ENCODE assay signal across 28 mouse cellular contexts in genomic region chr19:45155141-45155790, GRCm38 (mm10). TPM values are rescaled to one million over a fixed set of nuclear protein-coding genes. Genes with fewer than 3 reads are reported as not detected.
DNase-seq lines count a peak whose midpoint lies in the region; ATAC-seq lines count a peak whose summit lies in the region.
"Had no signal": no experiment of that assay in that cellular context is flagged by ENCODE, and none has a peak within 500 bp of the region (broad histone marks: within the 10 kb centered on the region; RNA-seq: fewer than 3 reads in every experiment).

No protein-coding gene starts in this region.

- peaks cover 5% of the 10 kb centered on the region; the same call in 1 of the 2 replicates for H3K4me1 ChIP-seq in hindbrain, embryonic 11.5 days (replicated peaks; ENCODE audit: control insufficient read depth, insufficient read depth, low read length)
- H3K4me1 ChIP-seq in hindbrain, embryonic 14.5 days (replicated peaks; ENCODE audit: control insufficient read depth, insufficient read depth, low read length): peaks cover 4% of the 10 kb centered on the region; the same call in 1 of the 2 replicates
- peaks cover 13% of the 10 kb centered on the region for H3K4me1 ChIP-seq in neural tube, embryonic 15.5 days
- H3K4me1 ChIP-seq in stomach, embryonic 15.5 days: peaks cover 13% of the 10 kb centered on the region

- no peak overlapping the region for H3K4me2 ChIP-seq in hindbrain, embryonic 11.5 days (replicated peaks; ENCODE audit: low read depth, low read length)
- no peak overlapping the region for H3K4me2 ChIP-seq in hindbrain, embryonic 14.5 days (replicated peaks)
- H3K4me2 ChIP-seq in neural tube, embryonic 15.5 days: no peak overlapping the region
- H3K4me2 ChIP-seq in stomach, embryonic 15.5 days: no peak overlapping the region
- H3K4me2 ChIP-seq: forebrain, embryonic 12.5 days; midbrain, embryonic 15.5 days had no signal

- H3K4me3 ChIP-seq in hindbrain, embryonic 11.5 days (ENCODE audit: low read depth, low read length): peak overlapping the region; percentile 4; the same call in 1 of the 2 replicates
- no peak overlapping the region for H3K4me3 ChIP-seq in hindbrain, embryonic 14.5 days (replicated peaks; ENCODE audit: low read length)
- no peak overlapping the region for H3K4me3 ChIP-seq in neural tube, embryonic 15.5 days (replicated peaks)
- peak overlapping the region; percentile 11; the same call in 1 of the 2 replicates for H3K4me3 ChIP-seq in stomach, embryonic 15.5 days (replicated peaks)
- H3K4me3 ChIP-seq: erythroblast, embryonic 14.5 days; forebrain, embryonic 12.5 days; midbrain, embryonic 15.5 days; myocyte had no signal

- peaks cover 97% of the 10 kb centered on the region for H3K27me3 ChIP-seq in hindbrain, embryonic 11.5 days (ENCODE audit: control insufficient read depth, insufficient read depth, low read length)
- peaks cover 100% of the 10 kb centered on the region for H3K27me3 ChIP-seq in hindbrain, embryonic 14.5 days (ENCODE audit: control insufficient read depth, insufficient read depth, low read length)
- H3K27me3 ChIP-seq in neural tube, embryonic 15.5 days (replicated peaks): peaks cover 98% of the 10 kb centered on the region
- H3K27me3 ChIP-seq in stomach, embryonic 15.5 days (replicated peaks): peaks cover 95% of the 10 kb centered on the region

- under 1% methylated on average over 15 of the region's 15 CpGs for WGBS in hindbrain, embryonic 11.5 days
- WGBS in hindbrain, embryonic 14.5 days: 3% methylated on average over 15 of the region's 15 CpGs
- 3% methylated on average over 15 of the region's 15 CpGs for WGBS in neural tube, embryonic 15.5 days
- WGBS in stomach, embryonic 15.5 days: 6% methylated on average over 15 of the region's 15 CpGs

- H3K27ac ChIP-seq in hindbrain, embryonic 11.5 days (ENCODE audit: low read depth, low read length): no peak overlapping the region
- H3K27ac ChIP-seq in hindbrain, embryonic 14.5 days: no peak overlapping the region
- H3K27ac ChIP-seq in neural tube, embryonic 15.5 days (replicated peaks): no peak overlapping the region
- H3K27ac ChIP-seq in stomach, embryonic 15.5 days: no peak overlapping the region
- H3K27ac ChIP-seq: embryonic facial prominence, embryonic 12.5 days; forebrain, embryonic 12.5 days; kidney, postnatal 0 days; midbrain, embryonic 15.5 days had no signal

- no peak overlapping the region for H3K9ac ChIP-seq in hindbrain, embryonic 11.5 days (ENCODE audit: low read depth, low read length)
- H3K9ac ChIP-seq in hindbrain, embryonic 14.5 days: no peak overlapping the region
- H3K9ac ChIP-seq in neural tube, embryonic 15.5 days (replicated peaks): no peak overlapping the region
- no peak overlapping the region for H3K9ac ChIP-seq in stomach, embryonic 15.5 days
- H3K9ac ChIP-seq: embryonic facial prominence, embryonic 12.5 days; forebrain, embryonic 12.5 days; midbrain, embryonic 15.5 days had no signal

- H3K9me3 ChIP-seq in hindbrain, embryonic 11.5 days (ENCODE audit: control insufficient read depth, low read length): no peaks in the 10 kb centered on the region
- H3K9me3 ChIP-seq in hindbrain, embryonic 14.5 days (ENCODE audit: control insufficient read depth, low read length): no peaks in the 10 kb centered on the region
- no peaks in the 10 kb centered on the region for H3K9me3 ChIP-seq in neural tube, embryonic 15.5 days (replicated peaks)
- no peaks in the 10 kb centered on the region for H3K9me3 ChIP-seq in stomach, embryonic 15.5 days
- H3K9me3 ChIP-seq: embryonic facial prominence, embryonic 12.5 days; forebrain, embryonic 12.5 days; midbrain, embryonic 15.5 days had no signal

- DNase-seq in hindbrain, embryonic 11.5 days (ENCODE audit: low spot score): peak; percentile 66
- DNase-seq in hindbrain, embryonic 14.5 days (ENCODE audit: low spot score): no peak
- DNase-seq in neural tube, embryonic 10.5 days (ENCODE audit: extremely low spot score, low spot score): peak; percentile 64
- DNase-seq in embryo, embryonic 11 days: peak; percentile 44
- DNase-seq in thymus, adult 18-20 months: no peak
- DNase-seq in layer of hippocampus, adult 11-12 months (ENCODE audit: low spot score): no peak
- DNase-seq: adrenal gland, postnatal 10 days; B cell, adult 2 months; cerebellum, adult 2 months; cerebellum, postnatal 36 days; gastrocnemius, postnatal 36 days; kidney, adult 18-20 months; left cerebral cortex, postnatal 4 days; lung, adult 18-20 months; lung, postnatal 14 days; right cerebral cortex, adult 18-20 months; thymus, adult 2 months; thymus, postnatal 4 days had no signal

- no peaks in the 10 kb centered on the region for H3K36me3 ChIP-seq in hindbrain, embryonic 11.5 days (ENCODE audit: control insufficient read depth, insufficient read depth, low read length)
- H3K36me3 ChIP-seq in hindbrain, embryonic 14.5 days (replicated peaks; ENCODE audit: control insufficient read depth, insufficient read depth): no peaks in the 10 kb centered on the region
- H3K36me3 ChIP-seq in neural tube, embryonic 15.5 days: no peaks in the 10 kb centered on the region
- no peaks in the 10 kb centered on the region for H3K36me3 ChIP-seq in stomach, embryonic 15.5 days
- H3K36me3 ChIP-seq: embryonic facial prominence, embryonic 12.5 days; forebrain, embryonic 12.5 days; midbrain, embryonic 15.5 days had no signal

- ATAC-seq in hindbrain, embryonic 11.5 days (ENCODE audit: low FRiP score): no peak
- no peak for ATAC-seq in hindbrain, embryonic 14.5 days (ENCODE audit: low FRiP score)
- ATAC-seq in neural tube, embryonic 15.5 days (ENCODE audit: low FRiP score): no peak
- no peak for ATAC-seq in stomach, embryonic 15.5 days (ENCODE audit: insufficient read depth, low FRiP score, low read depth)
- ATAC-seq: inflammation-experienced regulatory T-cells, adult 6 months; midbrain, embryonic 15.5 days had no signal

RNA-seq across cellular contexts. Expression of gene Tlx1, which starts 4.8 kb away (rescaled TPM):
- 2.2 and 4.0 TPM in 2 replicates for polyA plus RNA-seq in hindbrain, embryonic 11.5 days (2014; fragmentation: Nextera tagmentation; extraction: Ambion mirVana)
- 1.7 and 3.4 TPM in 2 replicates for polyA plus RNA-seq in hindbrain, embryonic 14.5 days (2014; fragmentation: Nextera tagmentation; extraction: Ambion mirVana)
- polyA plus RNA-seq in neural tube, embryonic 15.5 days (2015; fragmentation: Nextera tagmentation; extraction: Ambion mirVana): 0.14 and 0.26 TPM in 2 replicates
- polyA plus RNA-seq in stomach, embryonic 15.5 days (2015; fragmentation: Nextera tagmentation; extraction: Ambion mirVana): 5.4 and 6.5 TPM in 2 replicates
- polyA plus RNA-seq: erythroblast, embryonic 14.5 days; inflammation-experienced regulatory T-cells, adult 6 months; kidney, postnatal 0 days; midbrain, embryonic 15.5 days; myocyte; neural tube, embryonic 14.5 days had no signal

Comparison
In these comparisons a context has a peak if more than half of its experiments do, and no peak if none do; other contexts are left out.
1. DNase-seq: peak in hindbrain, embryonic 11.5 days (single experiment), neural tube, embryonic 10.5 days (single experiment) and embryo, embryonic 11 days (single experiment); none in hindbrain, embryonic 14.5 days (single experiment), thymus, adult 18-20 months (0 of 2) and layer of hippocampus, adult 11-12 months (single experiment).
2. H3K4me3 ChIP-seq: peak in hindbrain, embryonic 11.5 days (single experiment) and stomach, embryonic 15.5 days (single experiment); none in hindbrain, embryonic 14.5 days (single experiment) and neural tube, embryonic 15.5 days (single experiment).